Mouse (Mus musculus): Measurements from ENCODE around the gene Ifnb1.

The Ifnb1 gene

GRCm38 (mm10) chr4:88496321-88497018, 26.1 kb downstream of the Ifnb1 start:
- no peak for DNase-seq

DNA sequence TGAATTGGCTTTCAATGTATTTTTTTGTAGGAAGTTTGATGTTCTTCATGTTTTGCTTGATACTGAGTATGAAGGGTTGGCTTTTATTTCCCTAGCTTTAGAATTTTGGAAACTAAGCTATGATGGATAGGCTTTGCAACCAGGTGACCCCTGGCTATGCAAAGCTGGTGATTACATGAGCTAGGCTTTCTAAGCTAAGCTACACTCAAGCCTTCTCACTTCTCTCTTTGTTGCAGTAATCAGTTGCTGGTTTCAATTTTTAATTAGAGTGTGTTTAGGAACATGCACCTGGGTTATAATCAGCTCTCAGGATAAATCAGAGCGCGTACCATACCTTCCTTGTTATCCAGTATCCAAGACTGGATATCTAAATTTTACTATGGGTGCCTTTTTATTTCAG, 33.0 kb downstream of the Ifnb1 start:
- DNase-seq: no peak

GRCm38 (mm10) chr4:88488107-88488506, 34.5 kb downstream of the Ifnb1 start:
- DNase-seq: no peak

DNA sequence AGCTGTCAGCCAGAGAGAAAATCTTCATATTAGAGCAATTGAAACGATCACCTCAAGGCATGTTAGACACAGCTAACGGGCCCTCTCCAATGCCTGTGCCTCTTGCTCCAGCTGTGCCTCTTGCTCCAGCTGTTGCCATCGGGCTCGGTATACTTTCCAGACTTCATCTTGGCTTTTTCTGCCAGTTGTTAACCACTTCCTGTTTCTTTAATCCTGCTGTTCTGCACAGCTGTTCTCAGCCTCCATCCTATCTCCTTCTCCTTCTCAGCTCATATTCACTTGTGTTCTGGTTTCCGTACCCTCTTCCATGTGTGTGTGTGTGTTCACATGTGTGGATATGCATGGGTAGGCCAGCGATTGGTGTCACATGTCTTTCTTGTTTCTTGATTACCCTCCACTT, 42.4 kb downstream of the Ifnb1 start:
- no peak for DNase-seq

- no peak for DNase-seq
These were observed 43.8 kb downstream of the Ifnb1 start for GRCm38 (mm10) chr4:88478809-88479186.

- DNase-seq: no peak
These were observed 44.3 kb downstream of the Ifnb1 start for GRCm38 (mm10) chr4:88478177-88478808.

- no peak for DNase-seq
These were observed 45.9 kb downstream of the Ifnb1 start for GRCm38 (mm10) chr4:88476511-88477210.

DNA sequence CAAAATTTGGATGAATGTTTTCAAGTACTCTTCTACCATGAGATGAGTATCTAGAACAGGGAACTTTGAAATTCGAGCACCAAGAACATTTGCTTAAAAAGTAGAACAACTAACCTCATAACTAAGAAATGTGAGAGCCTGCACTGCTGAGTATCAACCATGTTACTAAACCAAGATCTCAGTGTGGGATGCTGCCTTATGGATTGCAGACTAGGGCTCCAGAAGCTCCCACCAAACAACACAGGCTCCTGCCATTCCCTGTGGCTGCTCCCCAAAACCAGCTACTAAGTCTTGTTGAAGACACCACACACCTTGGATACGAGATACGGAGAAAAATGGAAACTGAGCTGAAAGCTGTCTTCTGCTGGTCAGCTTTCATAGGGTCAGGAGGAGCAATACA, 46.5 kb downstream of the Ifnb1 start:
- no peak for DNase-seq

All from cerebellum, postnatal 36 days (tissue).